Mouse (Mus musculus): ENCODE measurements around the gene Plxna3.

Gene Plxna3

GRCm38 (mm10) chrX:74368209-74368909 lies 39.5 kb downstream of the Plxna3 start:
- peak; percentile 69 for DNase-seq

GRCm38 (mm10) chrX:74372888-74373549 lies 44.2 kb downstream of the Plxna3 start, which contains the start of the genes Ubl4a and Slc10a3:
Gene Ubl4a (minus strand): TSS chrX:74373218.
Gene Slc10a3 (minus strand): TSS chrX:74373349.
- peak; percentile 84 for DNase-seq

GRCm38 (mm10) chrX:74384451-74384850 lies 55.6 kb downstream of the Plxna3 start:
- no peak for DNase-seq

GRCm38 (mm10) chrX:74388153-74388552 lies 59.3 kb downstream of the Plxna3 start:
- no peak for DNase-seq

GRCm38 (mm10) chrX:74392535-74393443 lies 63.9 kb downstream of the Plxna3 start, which contains the start of the genes Fam3a and Ikbkg:
Gene Fam3a (minus strand): TSS chrX:74393272.
Gene Ikbkg (plus strand): TSS chrX:74393290.
- DNase-seq, result peak; percentile 83

All from right cerebral cortex, postnatal 25 days (tissue).